ENCODE assay signal across 26 mouse cellular contexts in genomic region chr16:45896587-45896986, GRCm38 (mm10). TPM values are rescaled to one million over a fixed set of nuclear protein-coding genes. Genes with fewer than 3 reads are reported as not detected.
DNase-seq lines count a peak whose midpoint lies in the region; ATAC-seq and TF ChIP-seq lines count a peak whose summit lies in the region.
"Had no signal": no experiment of that assay in that cellular context is flagged by ENCODE, and none has a peak within 500 bp of the region (broad histone marks: within the 10 kb centered on the region; RNA-seq: fewer than 3 reads in every experiment).

No protein-coding gene starts in this region.

- H3K27ac ChIP-seq in embryonic facial prominence, embryonic 14.5 days (replicated peaks; ENCODE audit: low read depth, low read length): no peak overlapping the region
- no peak overlapping the region for H3K27ac ChIP-seq in limb, embryonic 14.5 days (replicated peaks; ENCODE audit: low read depth, low read length)
- H3K27ac ChIP-seq: embryonic facial prominence, embryonic 13.5 days; forebrain, embryonic 10.5 days; heart, embryonic 10.5 days; hindbrain, embryonic 12.5 days had no signal

- no peak for ATAC-seq in embryonic facial prominence, embryonic 14.5 days (ENCODE audit: low read depth)
- no peak for ATAC-seq in limb, embryonic 14.5 days (ENCODE audit: low FRiP score, low read depth)
- ATAC-seq in inflammation-experienced regulatory T-cells, adult 6 months: no peak
- ATAC-seq: CD4-positive, CD25-positive, alpha-beta regulatory T cell, adult 4 months; forebrain, embryonic 14.5 days; hindbrain, embryonic 16.5 days had no signal

- H3K4me1 ChIP-seq in embryonic facial prominence, embryonic 14.5 days (ENCODE audit: control insufficient read depth, insufficient read depth, low read length): peaks cover 30% of the 10 kb centered on the region
- H3K4me1 ChIP-seq in limb, embryonic 14.5 days (ENCODE audit: control insufficient read depth, insufficient read depth, low read length): peaks cover 18% of the 10 kb centered on the region
- H3K4me1 ChIP-seq: hindbrain, embryonic 12.5 days had no signal

- TF ChIP-seq POLR2A in limb, embryonic 14.5 days (IDR thresholded peaks at IDR 0.05; ENCODE audit: borderline replicate concordance, extremely low read depth, insufficient read depth, insufficient read length): no peak

- no peak overlapping the region for H3K9ac ChIP-seq in embryonic facial prominence, embryonic 14.5 days (ENCODE audit: low read depth, low read length)
- no peak overlapping the region for H3K9ac ChIP-seq in limb, embryonic 14.5 days (ENCODE audit: low read depth, low read length, severe bottlenecking)
- H3K9ac ChIP-seq: embryonic facial prominence, embryonic 13.5 days; hindbrain, embryonic 12.5 days had no signal

- no peaks in the 10 kb centered on the region for H3K9me3 ChIP-seq in embryonic facial prominence, embryonic 14.5 days (ENCODE audit: control insufficient read depth, low read length)
- H3K9me3 ChIP-seq in limb, embryonic 14.5 days (ENCODE audit: control insufficient read depth, low read length): no peaks in the 10 kb centered on the region
- H3K9me3 ChIP-seq: embryonic facial prominence, embryonic 13.5 days; forebrain, embryonic 10.5 days; G1E; heart, embryonic 10.5 days; hindbrain, embryonic 12.5 days had no signal

- H3K27me3 ChIP-seq in embryonic facial prominence, embryonic 14.5 days (replicated peaks; ENCODE audit: control insufficient read depth, insufficient read depth, low read length): no peaks in the 10 kb centered on the region
- no peaks in the 10 kb centered on the region for H3K27me3 ChIP-seq in limb, embryonic 14.5 days (ENCODE audit: control insufficient read depth, insufficient read depth, low read length)
- H3K27me3 ChIP-seq: embryonic facial prominence, embryonic 13.5 days; hindbrain, embryonic 12.5 days had no signal

- WGBS in embryonic facial prominence, embryonic 14.5 days: 17% methylated on average over 2 of the region's 2 CpGs
- 15% methylated on average over 2 of the region's 2 CpGs for WGBS in limb, embryonic 14.5 days

- H3K36me3 ChIP-seq in embryonic facial prominence, embryonic 14.5 days (ENCODE audit: control insufficient read depth, insufficient read depth, low read length): no peaks in the 10 kb centered on the region
- no peaks in the 10 kb centered on the region for H3K36me3 ChIP-seq in limb, embryonic 14.5 days (ENCODE audit: control insufficient read depth, insufficient read depth, low read length)
- H3K36me3 ChIP-seq: embryonic facial prominence, embryonic 13.5 days; forebrain, embryonic 10.5 days; G1E; heart, embryonic 10.5 days; hindbrain, embryonic 12.5 days had no signal

- DNase-seq in lung, postnatal 36 days: peak; percentile 43
- no peak for DNase-seq in lung, postnatal 14 days
- peak; percentile 28 for DNase-seq in embryo, embryonic 11 days
- peak; percentile 61 for DNase-seq in embryonic facial prominence, embryonic 14.5 days (ENCODE audit: low spot score)
- DNase-seq in limb, embryonic 14.5 days (ENCODE audit: low spot score): peak; percentile 67
- DNase-seq in spleen, adult 18-20 months: no peak
- no peak for DNase-seq in ovary, postnatal 10 days (ENCODE audit: low spot score)
- DNase-seq: adrenal gland, adult 8-10 months; adrenal gland, postnatal 36 days; B cell, adult 2 months; cerebellum, adult 2 months; cerebellum, postnatal 14 days; gastrocnemius, postnatal 10 days; heart, adult 18-20 months; heart, postnatal 10 days; heart, postnatal 4 days had no signal

- no peak overlapping the region for H3K4me2 ChIP-seq in embryonic facial prominence, embryonic 14.5 days (ENCODE audit: low read depth, low read length)
- H3K4me2 ChIP-seq in limb, embryonic 14.5 days (replicated peaks; ENCODE audit: low read depth, low read length, severe bottlenecking): no peak overlapping the region
- H3K4me2 ChIP-seq: embryonic facial prominence, embryonic 13.5 days; hindbrain, embryonic 12.5 days had no signal

- no peak overlapping the region for H3K4me3 ChIP-seq in embryonic facial prominence, embryonic 14.5 days (ENCODE audit: low read depth, low read length)
- no peak overlapping the region for H3K4me3 ChIP-seq in limb, embryonic 14.5 days (replicated peaks; ENCODE audit: low read length)
- H3K4me3 ChIP-seq: embryonic facial prominence, embryonic 13.5 days; erythroblast, embryonic 14.5 days; forebrain, embryonic 10.5 days; heart, embryonic 10.5 days; hindbrain, embryonic 12.5 days had no signal

RNA-seq across cellular contexts. Expression of gene Phldb2, which starts 56.8 kb away (rescaled TPM):
- polyA plus RNA-seq in embryonic facial prominence, embryonic 14.5 days (2014; fragmentation: Nextera tagmentation; extraction: Ambion mirVana): 40.2 and 47.9 TPM in 2 replicates
- polyA plus RNA-seq in limb, embryonic 14.5 days (2012; rRNA removed): 46.5 and 51.0 TPM in 2 replicates
- 55.8 and 57.9 TPM in 2 replicates for polyA plus RNA-seq in limb, embryonic 14.5 days (2014; fragmentation: Nextera tagmentation; extraction: Ambion mirVana)
- polyA plus RNA-seq in inflammation-experienced regulatory T-cells, adult 6 months (2017; shearing (Covaris generic)): under 1 TPM in 1 of 3 experiments, not detected in 2; 0.15 TPM
- polyA plus RNA-seq: G1E had no signal

Comparison
In these comparisons a context has a peak if more than half of its experiments do, and no peak if none do; other contexts are left out.
1. DNase-seq: peak in lung, postnatal 36 days (single experiment), embryo, embryonic 11 days (single experiment), embryonic facial prominence, embryonic 14.5 days (single experiment) and limb, embryonic 14.5 days (single experiment); none in lung, postnatal 14 days (single experiment), spleen, adult 18-20 months (0 of 2) and ovary, postnatal 10 days (single experiment).
2. RNA of gene Phldb2, which starts 56.8 kb away (polyA plus RNA-seq): 46.5 to 57.9 TPM in limb, embryonic 14.5 days and 40.2 to 47.9 TPM in embryonic facial prominence, embryonic 14.5 days; 0.15 TPM in inflammation-experienced regulatory T-cells, adult 6 months; every median in the first group is over 10 times any median in the second.